Mouse (Mus musculus): ENCODE data around the gene Tmem245. TPM values are rescaled to one million over a fixed set of nuclear protein-coding genes. Genes with fewer than 3 reads are reported as not detected.

The Tmem245 gene
- polyA plus RNA-seq (2015; fragmentation: Nextera tagmentation; extraction: Ambion mirVana): 8.1 and 8.6 TPM in 2 replicates

GRCm38 (mm10) chr4:56946641-56947640 is at the start of gene Tmem245:
Tmem245 (minus strand) TSS chr4:56947437.

GRCm38 (mm10) chr4:56990215-56990584 is 43.0 kb upstream of the Tmem245 start, which contains the start of gene Frrs1l:
Frrs1l (minus strand) TSS chr4:56990391.

GRCm38 (mm10) chr4:56865003-56865511 is 82.2 kb downstream of the Tmem245 start, which contains the start of gene Ctnnal1:
Ctnnal1 (minus strand) TSS chr4:56865188.

MicroRNAs encoded within 50 kb of the gene (microRNA counts, 519-probe panel; counts per million panel counts)
- 2,790 counts per million, percentile 70 among the panel's probes with 10 or more counts for microRNA mmu-miR-32

Small RNA genes within 50 kb of the gene (microRNA-seq; reads per million reads assigned to microRNA genes)
- 58.6 to 87.4 reads per million in 2 experiments for gene Mir32

Other genes starting within 250 kb of the Tmem245 start
- gene Gm26657, start 207.4 kb downstream of the Tmem245 start, polyA plus RNA-seq (2015; fragmentation: Nextera tagmentation; extraction: Ambion mirVana): not detected in 2 replicates
- not detected in 2 replicates for gene Actl7b, start 206.0 kb downstream of the Tmem245 start, polyA plus RNA-seq (2015; fragmentation: Nextera tagmentation; extraction: Ambion mirVana)
- gene Actl7a, start 204.0 kb downstream of the Tmem245 start, polyA plus RNA-seq (2015; fragmentation: Nextera tagmentation; extraction: Ambion mirVana): not detected in 2 replicates
- gene Elp1, start 145.1 kb downstream of the Tmem245 start, polyA plus RNA-seq (2015; fragmentation: Nextera tagmentation; extraction: Ambion mirVana): 16.0 and 18.2 TPM in 2 replicates
- 3.9 and 4.8 TPM in 2 replicates for gene Fam206a, start 145.1 kb downstream of the Tmem245 start, polyA plus RNA-seq (2015; fragmentation: Nextera tagmentation; extraction: Ambion mirVana)
- gene Ctnnal1, start 82.2 kb downstream of the Tmem245 start, polyA plus RNA-seq (2015; fragmentation: Nextera tagmentation; extraction: Ambion mirVana): 13.7 and 13.9 TPM in 2 replicates
- 0.10 and 0.19 TPM in 2 replicates for gene Frrs1l, start 43.0 kb upstream of the Tmem245 start, polyA plus RNA-seq (2015; fragmentation: Nextera tagmentation; extraction: Ambion mirVana)
- 2.6 and 3.1 TPM in 2 replicates for gene Epb41l4b, start 196.0 kb upstream of the Tmem245 start, polyA plus RNA-seq (2015; fragmentation: Nextera tagmentation; extraction: Ambion mirVana)